Mouse (Mus musculus) urinary bladder, adult 18-20 months (tissue): ENCODE results near the gene Zfp941.

Source experiments
- DNase-seq, 2 experiments: peaks; one replicate each; pipeline ENCODE4 v3.0.0; 2022; ENCODE audit warnings: low spot score in 2 of 2, mixed read lengths in 2 of 2

Zfp941 gene

GRCm38 (mm10) chr7:140821653-140822329 lies at the start of gene Zfp941:
Gene Zfp941, minus strand, starts transcription at chr7:140822178.
- no peak for DNase-seq

- no peak for DNase-seq
Measured at GRCm38 (mm10) chr7:140864761-140865160, 42.8 kb upstream of the Zfp941 start.

GRCm38 (mm10) chr7:140860728-140861127 lies 38.8 kb upstream of the Zfp941 start:
- DNase-seq: no peak

- no peak for DNase-seq
Measured at GRCm38 (mm10) chr7:140859997-140860396, 38.0 kb upstream of the Zfp941 start.

DNA sequence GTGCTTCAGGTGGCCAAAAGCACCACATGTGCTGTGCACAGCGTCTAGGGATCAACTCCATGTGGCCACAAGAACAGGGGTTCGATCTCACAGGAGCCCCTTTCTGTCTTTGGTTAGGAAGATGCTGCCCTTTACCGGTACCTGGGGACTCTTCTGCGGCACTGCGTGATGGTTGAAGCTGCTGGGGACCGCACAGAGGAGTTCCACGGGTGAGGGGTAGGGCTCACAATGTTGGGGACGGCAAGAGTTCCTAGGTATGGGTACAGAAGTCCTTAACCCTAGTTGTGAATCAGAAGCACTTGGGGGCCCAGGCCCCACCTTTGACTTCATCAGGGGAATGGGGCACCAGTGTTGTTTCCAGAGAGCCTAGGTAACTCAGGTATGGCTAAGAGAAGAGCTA lies 36.8 kb upstream of the Zfp941 start:
- DNase-seq: no peak

DNA sequence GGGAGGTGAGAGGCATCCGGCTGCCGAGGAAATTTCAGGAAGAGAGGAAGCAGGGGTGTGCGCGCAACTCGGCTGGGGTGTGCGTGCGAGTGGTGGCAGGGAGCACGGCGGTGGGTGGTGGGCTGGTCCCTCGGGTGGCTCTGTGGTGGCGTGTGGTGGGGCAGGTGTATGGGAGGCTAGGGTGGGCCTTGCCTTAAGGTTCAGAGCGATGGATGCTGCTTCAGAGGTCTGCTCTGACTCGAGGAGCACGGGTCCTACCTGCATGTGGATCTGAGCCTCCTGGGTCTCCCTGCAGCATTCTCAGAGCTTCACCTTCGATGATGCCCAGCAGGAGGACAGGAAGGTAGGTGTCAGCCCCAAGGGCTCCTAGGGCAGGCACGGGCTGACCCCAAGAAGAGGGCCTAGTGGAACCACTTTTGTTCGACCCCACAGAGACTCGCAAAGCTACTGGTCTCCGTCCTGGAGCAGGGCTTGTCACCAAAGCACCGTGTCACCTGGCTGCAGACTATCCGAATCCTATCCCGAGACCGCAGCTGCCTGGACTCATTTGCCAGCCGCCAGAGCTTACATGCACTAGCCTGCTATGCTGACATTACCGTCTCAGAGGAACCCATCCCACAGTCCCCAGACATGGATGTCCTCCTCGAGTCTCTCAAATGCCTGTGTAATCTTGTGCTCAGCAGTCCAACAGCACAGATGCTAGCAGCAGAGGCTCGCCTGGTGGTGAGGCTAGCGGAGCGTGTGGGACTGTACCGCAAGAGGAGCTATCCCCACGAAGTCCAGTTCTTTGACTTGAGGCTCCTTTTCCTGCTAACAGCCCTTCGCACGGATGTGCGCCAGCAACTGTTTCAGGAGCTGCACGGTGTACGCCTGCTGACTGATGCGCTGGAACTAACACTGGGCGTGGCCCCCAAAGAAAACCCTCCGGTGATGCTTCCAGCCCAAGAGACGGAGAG lies 35.9 kb upstream of the Zfp941 start, which contains the start of gene Bet1l:
Gene Bet1l, minus strand, starts transcription at position 28 of the 956 bp plus-strand sequence.
- DNase-seq: no peak

- peak; percentile 90 to 93 for DNase-seq
Measured at GRCm38 (mm10) chr7:140856785-140857549, 35.0 kb upstream of the Zfp941 start, which contains the start of gene Ric8a. Gene Ric8a, plus strand, starts transcription at chr7:140856957.

DNA sequence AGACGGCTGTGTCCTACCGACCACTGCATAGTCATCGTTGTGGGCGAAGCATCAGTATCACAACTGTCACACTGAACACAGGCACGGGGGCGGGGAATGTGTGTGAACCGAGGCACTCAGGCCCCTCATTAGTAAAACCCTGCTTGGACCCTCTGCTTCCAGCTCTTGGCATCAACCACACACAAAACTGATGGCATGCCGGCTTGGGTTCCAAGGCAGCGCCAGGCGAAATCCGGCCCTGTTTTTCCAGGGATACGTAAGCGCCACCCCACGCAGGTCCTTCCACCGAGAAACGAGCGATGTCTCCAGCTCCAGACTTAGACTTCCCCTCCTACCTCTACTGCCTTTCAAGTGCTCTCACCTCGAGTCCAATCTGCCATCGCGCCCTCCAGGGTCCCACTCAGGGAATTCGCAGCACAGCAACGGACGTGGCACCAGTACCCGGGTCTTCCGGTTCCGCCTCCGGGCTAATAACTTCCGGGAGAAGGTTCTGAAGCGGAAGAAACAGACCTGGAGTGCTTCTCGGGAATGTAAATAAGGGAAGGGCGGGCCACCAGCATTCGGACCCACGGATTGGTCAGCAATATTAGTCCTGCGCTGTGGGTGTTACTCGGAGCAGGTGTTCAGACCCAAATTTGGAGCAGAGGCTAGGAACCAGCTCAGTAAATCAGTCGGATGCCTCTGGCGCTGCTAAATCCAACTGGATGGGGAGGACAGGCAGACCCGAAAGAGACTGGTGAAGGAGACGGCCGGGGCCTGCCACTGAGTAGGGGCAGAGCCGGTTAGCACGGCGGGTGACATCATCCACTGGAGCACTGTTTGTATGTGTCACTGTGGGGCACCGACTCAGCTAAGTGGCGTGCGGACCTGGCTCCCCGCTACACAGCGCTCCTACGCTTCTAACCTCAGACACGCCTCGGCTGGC lies 34.1 kb upstream of the Zfp941 start, which contains the start of gene Gm45785:
Gene Gm45785, minus strand, starts transcription at position 472 of the 925 bp plus-strand sequence.
- peak; percentile 73 to 82 for DNase-seq

DNA sequence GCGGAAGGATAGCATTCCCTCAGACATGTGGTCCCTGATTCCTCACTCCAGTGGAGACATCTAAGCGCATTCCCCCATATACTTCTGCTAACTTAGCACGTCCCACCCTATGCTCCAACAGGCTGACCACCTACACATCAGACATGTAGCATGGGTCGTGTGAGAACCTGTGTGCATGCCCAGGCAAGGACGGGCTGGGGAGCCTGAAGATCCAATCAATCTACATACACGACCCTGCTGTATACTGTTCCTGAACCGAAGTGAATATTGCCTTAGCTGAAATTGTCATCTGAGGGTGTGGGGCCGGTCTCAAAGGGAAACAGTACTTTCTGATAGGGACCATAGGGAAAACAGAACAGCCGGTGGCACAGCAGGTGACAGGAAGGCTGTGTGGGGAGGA lies 33.2 kb upstream of the Zfp941 start:
- no peak for DNase-seq

DNA sequence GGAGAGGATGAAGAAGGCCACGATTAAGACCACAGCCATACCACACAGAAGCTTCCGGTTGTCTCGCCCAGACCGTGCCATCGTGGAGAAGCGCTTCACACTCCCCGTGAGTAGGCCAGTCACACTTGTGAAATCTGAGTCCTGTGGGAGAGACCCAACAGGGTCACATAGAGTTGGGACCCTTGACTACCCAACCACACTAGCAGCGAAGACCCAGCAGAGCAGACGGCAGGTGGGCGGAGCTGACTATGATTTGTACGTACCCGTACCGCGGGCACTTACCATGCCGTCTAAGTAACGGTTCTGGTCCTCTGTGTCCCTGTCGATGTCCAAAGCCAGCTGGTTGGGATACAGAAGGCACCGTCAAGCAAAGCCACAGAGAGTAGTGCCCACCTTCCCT lies 32.5 kb upstream of the Zfp941 start:
- DNase-seq: no peak

DNA sequence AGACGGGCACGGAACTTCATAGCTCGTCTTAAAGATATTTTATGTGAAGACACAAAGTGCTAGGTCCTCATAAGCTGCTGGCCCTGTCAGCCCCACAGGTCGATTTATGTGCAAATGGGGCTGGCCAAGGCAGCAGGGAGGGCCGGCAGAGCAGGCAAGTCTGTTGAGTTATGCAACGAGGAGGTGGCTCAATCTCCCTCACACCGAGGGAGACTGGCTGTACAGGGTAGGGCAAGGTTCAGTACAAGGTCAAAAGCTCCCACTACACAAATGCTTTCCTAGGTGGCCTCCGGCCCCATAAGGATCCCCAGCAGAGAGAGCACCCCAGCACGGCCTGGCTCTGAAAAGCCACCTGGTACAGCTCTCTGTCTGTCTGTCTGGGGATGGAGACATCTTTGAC lies 31.4 kb upstream of the Zfp941 start:
- DNase-seq: no peak

DNA sequence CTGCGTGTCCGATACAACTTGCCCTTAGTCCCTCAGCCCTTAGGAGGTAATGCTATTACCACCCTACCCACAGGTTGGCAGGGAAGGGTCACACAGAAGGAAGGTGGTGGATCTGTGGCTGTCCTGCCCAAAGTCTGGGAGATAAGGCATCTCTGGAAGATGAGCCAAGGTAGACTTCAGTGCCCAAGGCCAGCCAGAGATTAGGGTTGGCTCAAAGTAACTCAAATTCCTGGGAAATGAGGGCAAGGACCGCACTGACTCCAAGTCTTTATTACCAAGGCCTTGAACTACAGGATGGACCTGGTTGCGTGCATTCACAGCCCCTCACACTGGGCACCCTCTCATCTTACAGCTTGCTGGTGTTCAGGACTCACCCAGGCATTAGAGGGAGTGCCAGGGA lies 29.9 kb upstream of the Zfp941 start:
- no peak for DNase-seq

DNA sequence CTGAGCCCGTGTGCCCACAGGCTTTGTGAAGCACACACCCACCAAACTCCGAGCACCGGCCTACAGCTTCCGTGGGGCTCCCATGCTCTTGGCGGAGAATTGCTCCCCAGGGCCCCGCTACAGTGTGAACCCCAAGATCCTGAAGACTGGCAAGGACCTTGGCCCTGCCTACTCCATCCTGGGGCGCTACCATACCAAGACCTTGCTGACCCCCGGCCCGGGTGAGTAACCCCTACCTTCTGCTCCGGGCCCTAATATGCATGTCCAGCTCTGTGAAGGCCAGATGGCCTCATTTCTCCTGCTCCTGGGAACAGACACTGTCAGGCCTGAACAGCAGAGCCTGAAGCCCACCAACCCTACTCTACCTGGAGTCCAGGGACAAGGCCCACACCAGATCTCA lies 26.6 kb upstream of the Zfp941 start:
- DNase-seq: no peak

- no peak for DNase-seq
Measured at GRCm38 (mm10) chr7:140847755-140848580, 26.0 kb upstream of the Zfp941 start, which contains the start of gene Odf3. Gene Odf3, plus strand, starts transcription at chr7:140847805.

GRCm38 (mm10) chr7:140846676-140847075 lies 24.7 kb upstream of the Zfp941 start:
- no peak for DNase-seq

GRCm38 (mm10) chr7:140845683-140846082 lies 23.7 kb upstream of the Zfp941 start:
- DNase-seq: no peak

- peak; percentile 75 to 88 for DNase-seq
Measured at GRCm38 (mm10) chr7:140844905-140845665, 23.1 kb upstream of the Zfp941 start, which contains the start of gene Scgb1c1. Gene Scgb1c1, plus strand, starts transcription at chr7:140845547.

DNA sequence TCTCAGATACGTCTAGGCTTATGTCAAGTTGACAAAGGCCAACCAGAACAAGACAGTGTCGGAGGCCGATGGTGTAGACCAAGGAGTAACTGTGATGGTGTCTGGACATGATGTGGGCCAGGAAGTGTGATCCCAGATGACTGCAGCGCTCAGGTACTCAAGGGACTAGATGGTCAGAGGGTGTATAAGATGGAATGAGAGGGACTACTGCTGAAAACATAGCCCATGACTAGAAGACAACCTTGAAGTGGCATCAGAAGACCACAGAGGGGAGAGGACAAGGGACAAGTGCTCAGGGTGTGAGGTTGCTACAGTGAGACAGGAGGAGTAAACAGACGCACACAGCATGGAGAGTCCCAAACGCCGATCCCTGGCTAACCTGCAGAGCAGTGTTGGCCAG lies 21.8 kb upstream of the Zfp941 start:
- DNase-seq: no peak
